Comparison of ENCODE assay signal across 34 mouse cellular contexts in genomic region chr11:91831113-91831512, GRCm38 (mm10).
"Had no signal": no experiment of that assay in that cellular context is flagged by ENCODE, and none has a peak within 500 bp of the region (broad histone marks: within the 10 kb centered on the region; RNA-seq: fewer than 3 reads in every experiment).

No protein-coding gene starts in this region.

- H3K9ac ChIP-seq: heart, embryonic 12.5 days; heart, embryonic 13.5 days; heart, embryonic 15.5 days; hindbrain, embryonic 12.5 days; hindbrain, embryonic 13.5 days; hindbrain, embryonic 14.5 days; hindbrain, embryonic 15.5 days; intestine, embryonic 15.5 days; kidney, embryonic 15.5 days had no signal

- H3K4me3 ChIP-seq: heart, embryonic 12.5 days; heart, embryonic 13.5 days; heart, embryonic 15.5 days; hindbrain, embryonic 10.5 days; hindbrain, embryonic 12.5 days; hindbrain, embryonic 13.5 days; hindbrain, embryonic 15.5 days; intestine, embryonic 15.5 days; kidney, embryonic 15.5 days; layer of hippocampus, adult 2 months; left cerebral cortex, adult 2 months had no signal

- H3K9me3 ChIP-seq: heart, embryonic 12.5 days; heart, embryonic 13.5 days; heart, embryonic 15.5 days; hindbrain, embryonic 10.5 days; hindbrain, embryonic 12.5 days; hindbrain, embryonic 13.5 days; hindbrain, embryonic 15.5 days; intestine, embryonic 15.5 days; kidney, embryonic 15.5 days had no signal

- DNase-seq: heart, postnatal 10 days; heart, postnatal 14 days; heart, postnatal 36 days; heart, postnatal 4 days; kidney, adult 11 months; kidney, adult 18-20 months; kidney, adult 2 months; kidney, adult 8-10 months; kidney, adult 9 months; kidney, postnatal 10 days; kidney, postnatal 14 days; kidney, postnatal 25 days; kidney, postnatal 36 days; kidney, postnatal 4 days; layer of hippocampus, adult 9-11 months; layer of hippocampus, postnatal 36 days had no signal

- H3K4me2 ChIP-seq: heart, embryonic 12.5 days; heart, embryonic 13.5 days; heart, embryonic 15.5 days; hindbrain, embryonic 12.5 days; hindbrain, embryonic 13.5 days; hindbrain, embryonic 14.5 days; hindbrain, embryonic 15.5 days; intestine, embryonic 15.5 days; kidney, embryonic 15.5 days had no signal

- H3K4me1 ChIP-seq: heart, embryonic 12.5 days; heart, embryonic 13.5 days; heart, embryonic 15.5 days; hindbrain, embryonic 10.5 days; hindbrain, embryonic 12.5 days; hindbrain, embryonic 13.5 days; hindbrain, embryonic 15.5 days; intestine, embryonic 15.5 days; kidney, embryonic 15.5 days had no signal

- H3K27me3 ChIP-seq: heart, embryonic 12.5 days; heart, embryonic 13.5 days; heart, embryonic 15.5 days; hindbrain, embryonic 12.5 days; hindbrain, embryonic 13.5 days; hindbrain, embryonic 15.5 days; intestine, embryonic 15.5 days; kidney, embryonic 15.5 days had no signal

- H3K27ac ChIP-seq: heart, embryonic 13.5 days; heart, embryonic 15.5 days; hindbrain, embryonic 10.5 days; hindbrain, embryonic 12.5 days; hindbrain, embryonic 13.5 days; hindbrain, embryonic 14.5 days; hindbrain, embryonic 15.5 days; hindbrain, postnatal 0 days; intestine, embryonic 15.5 days; kidney, embryonic 15.5 days; kidney, postnatal 0 days; layer of hippocampus, adult 2 months; left cerebral cortex, adult 2 months had no signal

- H3K36me3 ChIP-seq: heart, embryonic 12.5 days; heart, embryonic 13.5 days; heart, embryonic 15.5 days; hindbrain, embryonic 10.5 days; hindbrain, embryonic 12.5 days; hindbrain, embryonic 13.5 days; hindbrain, embryonic 15.5 days; intestine, embryonic 15.5 days; kidney, embryonic 15.5 days had no signal

- ATAC-seq: hindbrain, embryonic 16.5 days; hindbrain, postnatal 0 days; inflammation-experienced regulatory T-cells, adult 6 months; intestine, embryonic 15.5 days; intestine, embryonic 16.5 days; intestine, postnatal 0 days had no signal
